ENCODE assay signal across 8 mouse cellular contexts in genomic region chr4:42999451-43000140, GRCm38 (mm10). TPM values are rescaled to one million over a fixed set of nuclear protein-coding genes. Genes with fewer than 3 reads are reported as not detected.
DNase-seq lines count a peak whose midpoint lies in the region; ATAC-seq and TF ChIP-seq lines count a peak whose summit lies in the region.

No protein-coding gene starts in this region.

- ATAC-seq in embryonic facial prominence, embryonic 12.5 days (ENCODE audit: insufficient number of reproducible peaks, insufficient read depth, low FRiP score, low TSS enrichment) = peak; percentile 75
- peak; percentile 79 for ATAC-seq in limb, embryonic 13.5 days (ENCODE audit: low FRiP score, low read depth)
- ATAC-seq in midbrain, embryonic 15.5 days (replicated peaks) = peak; percentile 83

- no peaks in the 10 kb centered on the region for H3K27me3 ChIP-seq in embryonic facial prominence, embryonic 12.5 days
- H3K27me3 ChIP-seq in kidney, adult 2 months (replicated peaks; ENCODE audit: control insufficient read depth, insufficient read depth, low read length) = no peaks in the 10 kb centered on the region
- no peaks in the 10 kb centered on the region for H3K27me3 ChIP-seq in limb, embryonic 13.5 days
- no peaks in the 10 kb centered on the region for H3K27me3 ChIP-seq in midbrain, embryonic 15.5 days (replicated peaks)

- under 1% methylated on average over 51 of the region's 51 CpGs for WGBS in embryonic facial prominence, embryonic 12.5 days
- WGBS in kidney, adult 2 months = under 1% methylated on average over 51 of the region's 51 CpGs
- under 1% methylated on average over 42 of the region's 51 CpGs for WGBS in limb, embryonic 13.5 days
- under 1% methylated on average over 51 of the region's 51 CpGs for WGBS in midbrain, embryonic 15.5 days

- peak overlapping the region; percentile 100 for H3K27ac ChIP-seq in embryonic facial prominence, embryonic 12.5 days
- peak overlapping the region; percentile 97 for H3K27ac ChIP-seq in kidney, adult 2 months (ENCODE audit: insufficient read depth, low read depth, low read length)
- peak overlapping the region; percentile 99 for H3K27ac ChIP-seq in limb, embryonic 13.5 days
- H3K27ac ChIP-seq in midbrain, embryonic 15.5 days = peak overlapping the region; percentile 95

- no peaks in the 10 kb centered on the region for H3K9me3 ChIP-seq in embryonic facial prominence, embryonic 12.5 days
- no peaks in the 10 kb centered on the region for H3K9me3 ChIP-seq in limb, embryonic 13.5 days
- H3K9me3 ChIP-seq in midbrain, embryonic 15.5 days = no peaks in the 10 kb centered on the region

- H3K36me3 ChIP-seq in embryonic facial prominence, embryonic 12.5 days = peaks cover 21% of the 10 kb centered on the region
- H3K36me3 ChIP-seq in kidney, adult 2 months (ENCODE audit: control insufficient read depth, insufficient read depth, low read length) = no peaks in the 10 kb centered on the region; the same call in 1 of the 2 replicates
- H3K36me3 ChIP-seq in limb, embryonic 13.5 days = peaks cover 35% of the 10 kb centered on the region
- peaks cover under 1% of the 10 kb centered on the region for H3K36me3 ChIP-seq in midbrain, embryonic 15.5 days (replicated peaks)

- DNase-seq in 3134 (ENCODE audit: extremely low read depth, insufficient read length, low spot score) = peak; percentile 93
- DNase-seq in adrenal gland, postnatal 25 days = peak; percentile 81
- DNase-seq in heart, adult 18-20 months = peak; percentile 81 to 83
- DNase-seq in kidney, adult 2 months = peak; percentile 88
- peak; percentile 65 to 76 for DNase-seq in spleen, adult 18-20 months

- peak; percentile 14 for TF ChIP-seq POLR2A in kidney, adult 2 months (IDR thresholded peaks at IDR 0.05; ENCODE audit: low read depth, low read length)

- H3K9ac ChIP-seq in embryonic facial prominence, embryonic 12.5 days = peak overlapping the region; percentile 98
- peak overlapping the region; percentile 98 for H3K9ac ChIP-seq in limb, embryonic 13.5 days
- H3K9ac ChIP-seq in midbrain, embryonic 15.5 days = peak overlapping the region; percentile 90

- TF ChIP-seq CTCF in kidney, adult 2 months (conservative IDR thresholded peaks at IDR 0.05; ENCODE audit: insufficient read depth, insufficient read length, low read depth, low read length) = 0 out of 2 replicates have a peak, but pooled peaks have one; percentile 8

- peak overlapping the region; percentile 89 for H3K4me2 ChIP-seq in embryonic facial prominence, embryonic 12.5 days (replicated peaks)
- H3K4me2 ChIP-seq in limb, embryonic 13.5 days (replicated peaks) = peak overlapping the region; percentile 92
- H3K4me2 ChIP-seq in midbrain, embryonic 15.5 days = peak overlapping the region; percentile 63

- H3K4me1 ChIP-seq in embryonic facial prominence, embryonic 12.5 days = peaks cover 16% of the 10 kb centered on the region
- peaks cover 27% of the 10 kb centered on the region; the same call in 1 of the 2 replicates for H3K4me1 ChIP-seq in kidney, adult 2 months (ENCODE audit: control insufficient read depth, insufficient read depth, low read length)
- H3K4me1 ChIP-seq in limb, embryonic 13.5 days = peaks cover 23% of the 10 kb centered on the region
- H3K4me1 ChIP-seq in midbrain, embryonic 15.5 days = peaks cover 27% of the 10 kb centered on the region

- H3K4me3 ChIP-seq in embryonic facial prominence, embryonic 12.5 days = peak overlapping the region; percentile 94
- peak overlapping the region; percentile 98 for H3K4me3 ChIP-seq in kidney, adult 2 months (ENCODE audit: insufficient read depth, low read depth, low read length)
- H3K4me3 ChIP-seq in limb, embryonic 13.5 days = peak overlapping the region; percentile 97
- peak overlapping the region; percentile 88 for H3K4me3 ChIP-seq in midbrain, embryonic 15.5 days

RNA-seq across cellular contexts. Expression of gene Vcp, which starts 0.7 kb away (rescaled TPM):
- total RNA-seq in adrenal gland, postnatal 25 days (2021) = 299 and 392 TPM in 2 replicates
- polyA plus RNA-seq in embryonic facial prominence, embryonic 12.5 days (2016; fragmentation: Nextera tagmentation; extraction: Ambion mirVana) = 640 and 642 TPM in 2 replicates
- total RNA-seq in heart, adult 18-20 months (2021) = 100 to 1,000 TPM; 272 to 273 TPM
- polyA plus RNA-seq in kidney, adult 2 months (2012; rRNA removed) = 112 and 130 TPM in 2 replicates
- 598 and 608 TPM in 2 replicates for polyA plus RNA-seq in limb, embryonic 13.5 days (2015; fragmentation: Nextera tagmentation; extraction: Ambion mirVana)
- 485 and 501 TPM in 2 replicates for polyA plus RNA-seq in midbrain, embryonic 15.5 days (2015; fragmentation: Nextera tagmentation; extraction: Ambion mirVana)

RNA-seq across cellular contexts. Expression of gene Fancg, which starts 10.7 kb away (rescaled TPM):
- 15.7 and 20.9 TPM in 2 replicates for total RNA-seq in adrenal gland, postnatal 25 days (2021)
- 20.4 and 20.8 TPM in 2 replicates for polyA plus RNA-seq in embryonic facial prominence, embryonic 12.5 days (2016; fragmentation: Nextera tagmentation; extraction: Ambion mirVana)
- total RNA-seq in heart, adult 18-20 months (2021) = 1 to 10 TPM; 1.6 to 2.9 TPM
- polyA plus RNA-seq in kidney, adult 2 months (2012; rRNA removed) = 6.8 and 7.1 TPM in 2 replicates
- 19.5 and 20.7 TPM in 2 replicates for polyA plus RNA-seq in limb, embryonic 13.5 days (2015; fragmentation: Nextera tagmentation; extraction: Ambion mirVana)
- polyA plus RNA-seq in midbrain, embryonic 15.5 days (2015; fragmentation: Nextera tagmentation; extraction: Ambion mirVana) = 22.8 and 29.5 TPM in 2 replicates

RNA-seq across cellular contexts. Expression of gene Pigo, which starts 26.0 kb away (rescaled TPM):
- total RNA-seq in adrenal gland, postnatal 25 days (2021) = 26.1 and 27.5 TPM in 2 replicates
- polyA plus RNA-seq in embryonic facial prominence, embryonic 12.5 days (2016; fragmentation: Nextera tagmentation; extraction: Ambion mirVana) = 26.5 and 28.1 TPM in 2 replicates
- total RNA-seq in heart, adult 18-20 months (2021) = 10 to 100 TPM; 20.5 to 24.4 TPM
- 24.6 and 28.4 TPM in 2 replicates for polyA plus RNA-seq in kidney, adult 2 months (2012; rRNA removed)
- polyA plus RNA-seq in limb, embryonic 13.5 days (2015; fragmentation: Nextera tagmentation; extraction: Ambion mirVana) = 25.7 and 26.0 TPM in 2 replicates
- 29.1 and 34.0 TPM in 2 replicates for polyA plus RNA-seq in midbrain, embryonic 15.5 days (2015; fragmentation: Nextera tagmentation; extraction: Ambion mirVana)

RNA-seq across cellular contexts. Expression of gene 1700022I11Rik, which starts 30.2 kb away (rescaled TPM):
- not detected in 2 replicates for total RNA-seq in adrenal gland, postnatal 25 days (2021)
- 0.56 and 0.70 TPM in 2 replicates for polyA plus RNA-seq in embryonic facial prominence, embryonic 12.5 days (2016; fragmentation: Nextera tagmentation; extraction: Ambion mirVana)
- total RNA-seq in heart, adult 18-20 months (2021) = not detected
- not detected in 2 replicates for polyA plus RNA-seq in kidney, adult 2 months (2012; rRNA removed)
- polyA plus RNA-seq in limb, embryonic 13.5 days (2015; fragmentation: Nextera tagmentation; extraction: Ambion mirVana) = 0.78 and 1.1 TPM in 2 replicates
- polyA plus RNA-seq in midbrain, embryonic 15.5 days (2015; fragmentation: Nextera tagmentation; extraction: Ambion mirVana) = 0.29 and 0.50 TPM in 2 replicates

RNA-seq across cellular contexts. Expression of gene Stoml2, which starts 31.9 kb away (rescaled TPM):
- 227 and 270 TPM in 2 replicates for total RNA-seq in adrenal gland, postnatal 25 days (2021)
- polyA plus RNA-seq in embryonic facial prominence, embryonic 12.5 days (2016; fragmentation: Nextera tagmentation; extraction: Ambion mirVana) = 333 and 352 TPM in 2 replicates
- 100 to 1,000 TPM; 107 to 113 TPM for total RNA-seq in heart, adult 18-20 months (2021)
- 103 and 118 TPM in 2 replicates for polyA plus RNA-seq in kidney, adult 2 months (2012; rRNA removed)
- 343 and 345 TPM in 2 replicates for polyA plus RNA-seq in limb, embryonic 13.5 days (2015; fragmentation: Nextera tagmentation; extraction: Ambion mirVana)
- polyA plus RNA-seq in midbrain, embryonic 15.5 days (2015; fragmentation: Nextera tagmentation; extraction: Ambion mirVana) = 218 and 235 TPM in 2 replicates

Comparison
In these comparisons a context has a peak if more than half of its experiments do, and no peak if none do; other contexts are left out.
1. Peak in every context shown above with its lines: DNase-seq, ATAC-seq, H3K4me3 ChIP-seq and H3K27ac ChIP-seq.